Mouse (Mus musculus): Measurements from ENCODE around the gene Syt1.

Gene Syt1

GRCm38 (mm10) chr10:108638095-108638494 lies 372.7 kb downstream of the Syt1 start:
- no peak for DNase-seq

GRCm38 (mm10) chr10:108636086-108636485 lies 374.7 kb downstream of the Syt1 start:
- DNase-seq: no peak

DNA sequence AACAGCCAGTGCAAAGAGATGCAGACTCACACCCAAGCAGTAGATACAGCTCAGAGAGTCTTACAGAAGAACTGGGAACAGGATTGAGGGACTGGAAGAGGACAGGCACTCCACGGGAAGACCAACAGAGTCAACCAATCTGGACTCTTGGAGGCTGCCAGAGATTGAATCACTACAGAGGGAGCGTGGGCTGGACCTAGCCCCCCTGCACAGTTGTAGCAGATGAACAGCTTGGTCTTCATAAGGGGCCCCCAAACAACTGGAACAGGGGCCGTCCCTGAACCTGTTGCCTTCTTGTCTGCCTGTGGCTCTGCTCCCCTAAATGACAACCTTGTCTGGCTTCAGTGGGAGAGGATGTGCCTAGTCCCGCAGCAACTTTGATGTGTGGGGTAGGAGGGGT lies 375.2 kb downstream of the Syt1 start:
- no peak for DNase-seq

GRCm38 (mm10) chr10:108630841-108631240 lies 379.9 kb downstream of the Syt1 start:
- no peak for DNase-seq

DNA sequence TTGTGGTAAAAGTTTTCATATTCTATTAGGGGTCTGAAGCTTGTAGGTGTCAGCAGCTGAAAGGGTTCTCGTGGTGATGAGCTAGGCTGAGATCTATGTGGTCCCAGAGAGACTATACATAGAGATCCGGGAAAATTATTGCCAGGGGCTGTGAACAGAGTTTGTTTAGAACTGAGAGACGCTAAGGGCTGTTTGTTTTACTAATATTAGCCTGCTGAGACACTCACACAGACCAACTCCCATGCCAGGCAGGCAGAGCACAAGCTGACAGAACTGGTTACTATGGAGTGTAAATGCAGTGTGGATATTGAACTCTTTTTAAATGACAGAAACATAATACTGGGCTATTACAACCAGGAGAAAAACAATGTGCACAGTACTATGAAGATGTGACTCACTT lies 384.4 kb downstream of the Syt1 start:
- DNase-seq: no peak

GRCm38 (mm10) chr10:108623002-108623401 lies 387.8 kb downstream of the Syt1 start:
- no peak for DNase-seq

- DNase-seq: no peak
Observed at GRCm38 (mm10) chr10:108619861-108620260, 390.9 kb downstream of the Syt1 start.

DNA sequence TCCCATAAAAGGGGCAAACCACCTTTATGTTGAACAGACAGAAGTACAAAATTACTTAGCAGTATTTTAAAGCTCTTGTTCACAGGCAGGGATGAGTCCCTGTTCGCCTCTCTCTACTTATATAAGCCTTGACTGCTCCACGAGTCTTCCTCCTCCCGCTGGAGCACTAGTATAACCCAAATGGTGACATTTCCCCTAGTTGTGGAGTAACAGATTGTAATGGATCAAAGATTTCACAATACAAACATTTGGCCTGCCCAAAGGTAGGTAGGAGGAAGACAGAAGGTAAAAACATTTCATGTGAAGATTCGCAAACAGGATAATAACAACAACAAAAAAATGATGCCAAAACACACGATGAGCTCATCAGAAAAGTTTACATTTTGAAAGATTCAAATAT lies 391.6 kb downstream of the Syt1 start:
- DNase-seq: no peak

DNA sequence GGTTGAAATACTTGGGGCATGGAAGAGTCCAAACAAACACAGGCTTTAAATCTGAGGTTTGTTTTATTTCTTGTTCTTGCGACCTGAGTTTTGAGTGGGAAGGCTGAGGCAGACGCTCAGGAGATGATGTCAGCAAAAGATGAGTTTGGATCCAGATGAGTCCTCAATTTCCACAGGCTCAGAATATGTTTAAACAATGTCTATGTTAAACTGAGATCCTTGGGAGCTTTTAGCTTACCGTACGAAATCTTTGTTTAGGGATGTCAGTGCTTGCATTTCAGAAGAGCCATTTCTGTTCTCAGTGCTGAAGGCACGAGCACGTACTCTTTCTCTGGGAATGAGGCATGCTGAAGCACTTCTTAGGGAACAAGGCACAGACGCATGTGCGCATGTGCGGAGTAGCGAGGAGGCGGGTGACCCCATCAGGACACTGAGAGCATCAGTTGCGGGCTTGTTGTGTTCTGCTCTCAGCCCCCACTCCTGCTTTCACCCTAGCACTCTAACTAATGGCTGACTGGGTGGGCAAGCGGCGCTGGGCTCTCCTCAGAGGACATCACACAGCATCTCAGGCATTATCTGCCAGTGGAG lies 400.6 kb downstream of the Syt1 start:
- DNase-seq: no peak

- DNase-seq: no peak
Observed at GRCm38 (mm10) chr10:108601672-108602412, 408.9 kb downstream of the Syt1 start.

GRCm38 (mm10) chr10:108600693-108601092 lies 410.1 kb downstream of the Syt1 start:
- DNase-seq: peak in 1 of 2 experiments; percentile 23

- DNase-seq: peak in 1 of 2 experiments; percentile 28
Observed at GRCm38 (mm10) chr10:108597385-108597784, 413.4 kb downstream of the Syt1 start.

DNA sequence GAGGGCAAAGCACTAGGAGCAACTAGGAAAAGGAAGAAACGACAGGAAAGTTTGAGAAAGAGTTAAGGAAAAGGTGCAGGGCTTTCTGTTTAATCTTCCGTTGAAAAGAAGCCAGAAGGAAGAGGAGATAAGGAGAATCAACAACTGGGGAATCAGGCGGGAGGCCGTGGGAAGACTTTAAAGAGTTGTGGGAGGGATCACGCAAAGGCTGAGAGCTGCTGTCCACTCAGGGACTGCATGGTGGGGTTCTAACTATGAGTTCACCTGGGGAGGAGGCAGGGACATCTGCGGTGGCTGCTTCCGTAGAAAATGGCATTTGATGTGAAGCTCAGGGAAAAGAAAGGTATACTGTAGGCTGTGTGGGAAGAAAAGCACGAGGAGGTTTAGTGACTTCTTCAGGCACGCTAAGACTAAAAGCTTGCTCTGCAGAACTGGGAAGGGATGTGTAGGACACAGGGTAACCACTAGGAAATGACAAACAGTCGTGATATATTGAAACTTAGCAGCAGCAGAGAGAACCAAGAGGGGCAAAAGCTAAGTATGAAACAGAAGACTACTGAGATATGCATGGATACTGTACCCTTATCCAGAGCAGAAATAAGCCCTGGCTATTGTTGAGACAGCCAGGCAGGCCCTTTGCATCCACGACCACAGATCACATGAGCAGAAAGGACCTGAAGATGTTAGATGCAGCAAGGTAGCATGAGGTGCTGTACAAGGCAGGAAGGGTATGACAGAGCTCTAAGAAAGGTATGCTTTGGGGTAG lies 414.4 kb downstream of the Syt1 start:
- DNase-seq: no peak

GRCm38 (mm10) chr10:108589355-108589754 lies 421.4 kb downstream of the Syt1 start:
- DNase-seq: no peak

DNA sequence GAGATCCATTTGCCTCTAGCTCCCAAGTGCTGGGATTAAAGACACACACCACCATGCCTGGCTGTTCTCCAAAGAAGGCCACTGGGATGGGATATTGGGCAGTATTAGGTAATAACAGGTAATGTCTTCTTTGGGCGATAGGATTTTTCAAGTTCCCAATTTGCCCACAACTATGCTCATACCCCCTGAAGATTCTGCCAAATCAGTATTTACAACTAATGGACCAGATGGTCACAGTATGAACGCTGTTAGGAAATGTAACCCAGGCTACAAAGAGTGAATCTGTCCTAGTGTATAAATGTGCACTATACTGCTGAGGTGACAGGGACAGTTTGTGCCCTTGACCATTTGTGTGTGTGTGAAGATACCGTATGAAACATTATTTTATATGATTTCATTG lies 421.9 kb downstream of the Syt1 start:
- DNase-seq: peak; percentile 24 to 51

- DNase-seq: peak; percentile 10 to 44
Observed at GRCm38 (mm10) chr10:108583694-108584093, 427.1 kb downstream of the Syt1 start.

- DNase-seq: no peak
Observed at GRCm38 (mm10) chr10:108582397-108582730, 428.4 kb downstream of the Syt1 start.

DNA sequence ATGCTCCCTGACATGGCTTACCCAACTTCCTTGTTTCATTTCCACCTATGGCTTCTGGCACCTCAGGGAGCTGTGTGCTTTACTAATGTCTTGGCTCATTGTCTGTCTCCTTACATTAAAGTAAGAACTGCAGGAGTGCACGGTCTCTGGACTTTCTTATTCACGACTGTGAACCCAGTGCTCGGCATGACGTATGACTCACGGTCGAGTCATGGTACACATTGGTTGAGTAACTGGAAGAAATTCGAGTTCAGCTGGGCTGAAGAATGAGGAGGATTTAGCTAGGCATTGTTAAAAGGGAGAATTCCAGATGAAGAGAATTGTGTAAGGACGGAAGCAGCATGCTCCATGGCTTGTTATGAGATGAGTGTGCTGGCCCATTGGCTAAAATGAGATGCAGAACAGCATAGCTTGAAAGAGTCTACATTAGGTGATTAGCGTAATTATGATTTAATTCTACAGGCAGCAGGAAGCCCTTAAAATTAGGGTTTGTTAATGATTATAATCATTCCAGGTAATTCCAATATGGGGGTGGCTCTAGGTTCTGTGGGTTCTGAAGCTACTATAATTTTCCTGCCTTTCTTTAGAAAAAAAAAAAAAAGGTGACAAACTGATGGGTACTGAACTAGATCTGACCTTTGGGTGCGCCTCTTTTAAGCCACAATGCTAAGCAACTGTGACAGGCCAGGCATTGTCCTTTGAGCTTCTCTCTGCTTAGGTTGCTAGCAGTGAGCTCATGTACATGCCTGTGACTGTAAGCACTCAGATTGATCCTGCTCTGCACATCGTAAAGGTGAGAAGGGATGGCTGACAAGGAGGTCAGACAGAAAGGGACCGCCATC lies 429.0 kb downstream of the Syt1 start:
- no peak for DNase-seq

- DNase-seq: no peak
Observed at GRCm38 (mm10) chr10:108580786-108581420, 429.9 kb downstream of the Syt1 start.

GRCm38 (mm10) chr10:108579396-108579795 lies 431.4 kb downstream of the Syt1 start:
- DNase-seq: peak; percentile 74 to 79

GRCm38 (mm10) chr10:108577611-108578010 lies 433.2 kb downstream of the Syt1 start:
- no peak for DNase-seq

DNA sequence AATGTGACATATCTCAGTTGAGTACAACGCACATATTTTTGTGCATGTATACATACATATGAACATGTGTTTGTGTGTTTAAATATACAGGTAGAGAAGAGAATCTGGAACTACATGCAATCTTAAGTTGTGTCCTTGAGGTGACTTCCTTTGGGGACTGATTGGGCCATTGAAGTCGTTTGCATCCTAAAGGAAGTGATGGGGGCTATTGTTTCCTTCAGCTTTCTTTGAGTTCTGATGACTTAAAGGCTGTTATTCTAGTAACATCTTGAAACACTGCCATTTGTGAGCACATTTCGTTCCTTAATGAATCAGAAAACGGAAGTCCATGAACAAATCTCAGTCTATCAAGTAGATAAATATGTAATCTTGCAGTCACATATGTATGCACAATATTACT lies 438.0 kb downstream of the Syt1 start:
- DNase-seq: no peak

DNA sequence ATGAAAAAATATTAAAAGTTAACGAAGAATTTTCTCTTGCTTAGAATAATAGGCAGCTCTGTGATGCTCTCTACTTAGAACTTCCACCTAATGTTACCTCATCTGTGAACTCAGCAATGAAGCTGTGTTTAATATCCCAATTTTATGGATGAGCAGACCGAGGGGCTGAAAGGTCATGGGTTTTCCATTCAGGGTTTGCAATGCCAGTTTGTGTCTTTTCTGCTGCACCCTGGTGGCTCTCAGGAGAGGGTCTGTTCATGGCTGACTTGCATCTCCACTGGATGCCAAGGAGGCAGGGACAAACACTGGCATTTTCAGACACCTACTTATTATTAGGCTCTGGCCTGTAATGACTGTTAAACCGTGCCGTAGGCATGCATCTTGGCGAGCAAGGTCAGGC lies 439.7 kb downstream of the Syt1 start:
- no peak for DNase-seq
